Mouse (Mus musculus): ENCODE data around the gene Morn3.

DNA sequence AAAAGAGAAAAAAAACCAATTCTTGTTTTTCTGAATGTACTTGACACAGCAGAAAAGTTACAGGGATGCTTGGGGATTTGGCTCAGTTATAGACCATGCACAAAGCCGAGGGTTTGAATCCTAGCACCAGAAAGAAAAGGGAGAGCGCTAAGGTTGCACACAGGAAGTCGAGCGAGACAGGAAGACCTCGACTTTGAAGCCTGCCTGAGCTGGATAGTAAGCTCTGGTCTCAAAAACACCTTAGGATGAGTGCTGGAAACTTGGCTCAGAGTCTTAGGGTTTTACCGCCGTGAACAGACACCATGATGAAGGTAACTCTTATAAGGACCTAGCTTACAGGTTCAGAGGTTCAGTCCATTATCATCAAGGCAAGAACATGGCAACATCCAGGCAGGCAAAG, 25.4 kb downstream of the Morn3 start:
- TF ChIP-seq EP300 (IDR thresholded peaks at IDR 0.05; ENCODE audit: low read depth) (no peak), CTCF (IDR thresholded peaks at IDR 0.05; ENCODE audit: low read depth) (no peak)
